Mouse (Mus musculus) megakaryocyte, embryonic 14.5 days (primary cell): Measurements from ENCODE around the gene Lef1.

Experiments
- FLI1 ChIP-seq: IDR thresholded peaks from 2 replicates; pipeline ENCODE4 v1.6.1; 2012; ENCODE audit warnings: low read length, inconsistent platforms, mixed read lengths
- GATA1 ChIP-seq: IDR thresholded peaks from 3 replicates; pipeline ENCODE4 v1.6.1; 2012; ENCODE audit warnings: mixed read lengths, low read length, inconsistent platforms, borderline replicate concordance

GRCm38 (mm10) chr3:131083722-131084121, 26.5 kb upstream of the Lef1 start:
- TF ChIP-seq GATA1 = no peak
- TF ChIP-seq FLI1 = no peak
